Mouse (Mus musculus) cerebellum, postnatal 10 days (tissue): Measurements from ENCODE around the gene Fam120b.
A peak's percentile ranks its signal among the peaks of the same experiment; 100 is the strongest.

ENCODE experiments used
- DNase-seq, 2 experiments: peaks; one replicate each; pipeline ENCODE4 v3.0.0; 2021; ENCODE audit warnings: mixed read lengths in 2 of 2

The Fam120b gene

GRCm38 (mm10) chr17:15380641-15381051 is 15.4 kb upstream of the Fam120b start:
- peak; percentile 49 to 55 for DNase-seq

- DNase-seq, result no peak
These were observed 14.7 kb upstream of the Fam120b start for GRCm38 (mm10) chr17:15381092-15381860.

- no peak for DNase-seq
These were observed 13.9 kb upstream of the Fam120b start for GRCm38 (mm10) chr17:15381869-15382660.

DNA sequence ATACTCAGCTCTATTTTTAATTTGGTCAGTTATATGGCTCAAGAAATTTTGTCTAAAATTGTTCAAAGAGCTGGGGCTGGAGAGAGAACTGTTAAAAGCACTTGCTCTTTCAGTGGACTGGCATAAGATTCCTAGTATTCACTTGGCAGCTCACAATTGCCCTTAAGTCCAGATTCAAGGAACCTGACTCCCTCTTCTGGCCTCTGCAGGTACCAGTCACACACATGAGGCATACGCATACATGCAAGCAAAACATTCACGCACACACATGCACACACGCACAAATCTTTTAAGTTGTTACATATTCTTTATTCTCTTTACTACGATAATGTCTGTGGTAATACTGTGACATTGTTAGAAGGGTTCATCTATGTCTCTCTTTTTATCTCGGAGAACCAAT is 12.6 kb upstream of the Fam120b start:
- DNase-seq, result no peak

- DNase-seq, result no peak
These were observed 7.1 kb upstream of the Fam120b start for GRCm38 (mm10) chr17:15388892-15389291.

- no peak for DNase-seq
These were observed 6.6 kb upstream of the Fam120b start for GRCm38 (mm10) chr17:15389356-15389755.

DNA sequence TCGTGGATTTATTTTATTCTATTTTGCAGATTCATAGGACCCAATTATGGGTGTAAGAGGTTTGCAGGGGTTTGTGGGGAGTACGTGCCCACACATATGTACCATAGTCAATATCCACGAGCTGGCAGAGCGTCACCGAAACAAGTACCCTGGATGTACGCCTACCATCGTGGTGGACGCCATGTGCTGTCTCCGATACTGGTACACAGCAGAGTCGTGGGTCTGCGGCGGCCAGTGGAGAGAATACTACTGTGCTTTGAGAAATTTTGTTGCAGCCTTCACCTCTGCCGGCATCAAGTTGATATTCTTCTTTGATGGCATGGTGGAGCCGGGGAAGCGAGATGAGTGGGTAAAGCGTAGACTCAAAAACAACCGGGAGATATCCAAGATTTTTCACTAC is 5.7 kb downstream of the Fam120b start:
- DNase-seq, result no peak

GRCm38 (mm10) chr17:15406576-15406975 is 10.6 kb downstream of the Fam120b start:
- no peak for DNase-seq

DNA sequence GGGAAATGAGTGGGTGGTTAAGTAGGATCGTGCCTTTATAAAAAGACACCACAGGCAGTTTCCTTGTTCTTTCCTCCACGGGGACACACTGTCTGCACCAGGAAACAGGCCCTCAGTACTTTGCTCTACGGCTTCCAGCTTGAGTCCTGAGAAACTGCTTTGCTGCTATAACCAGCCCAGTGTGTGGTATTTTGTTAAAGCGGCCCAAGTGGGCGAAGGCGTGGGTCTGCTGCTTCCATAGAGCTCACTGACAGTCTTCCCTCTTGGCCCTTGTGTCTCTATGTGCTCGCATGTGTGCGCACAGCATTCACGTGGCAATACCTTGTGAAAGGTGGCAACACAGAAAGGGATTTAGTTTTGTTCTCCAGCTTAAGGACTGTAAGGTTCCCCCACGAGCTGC is 13.3 kb downstream of the Fam120b start:
- DNase-seq, result no peak

GRCm38 (mm10) chr17:15410861-15411260 is 14.9 kb downstream of the Fam120b start:
- no peak for DNase-seq

- DNase-seq, result no peak
These were observed 20.7 kb downstream of the Fam120b start for GRCm38 (mm10) chr17:15416596-15417215.

DNA sequence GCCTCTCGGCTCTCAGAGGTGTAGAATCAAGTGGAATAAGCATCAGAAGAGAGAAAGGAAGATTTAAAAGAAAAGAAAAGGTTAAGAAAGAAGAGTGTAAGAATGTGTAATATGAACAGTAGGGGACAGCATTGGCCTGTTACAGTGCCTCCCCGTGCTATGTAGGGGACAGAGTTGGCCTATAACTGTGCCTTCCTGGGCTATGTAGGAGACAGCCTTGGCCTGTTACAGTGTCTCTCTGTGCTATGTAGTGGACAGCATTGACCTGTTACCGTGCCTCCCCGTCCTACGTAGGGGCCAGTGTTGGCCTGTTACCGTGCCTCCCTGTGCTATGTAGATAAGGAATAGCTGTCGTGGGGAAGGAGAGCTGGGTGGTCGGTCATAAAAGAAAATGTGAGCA is 23.5 kb downstream of the Fam120b start:
- DNase-seq, result no peak

DNA sequence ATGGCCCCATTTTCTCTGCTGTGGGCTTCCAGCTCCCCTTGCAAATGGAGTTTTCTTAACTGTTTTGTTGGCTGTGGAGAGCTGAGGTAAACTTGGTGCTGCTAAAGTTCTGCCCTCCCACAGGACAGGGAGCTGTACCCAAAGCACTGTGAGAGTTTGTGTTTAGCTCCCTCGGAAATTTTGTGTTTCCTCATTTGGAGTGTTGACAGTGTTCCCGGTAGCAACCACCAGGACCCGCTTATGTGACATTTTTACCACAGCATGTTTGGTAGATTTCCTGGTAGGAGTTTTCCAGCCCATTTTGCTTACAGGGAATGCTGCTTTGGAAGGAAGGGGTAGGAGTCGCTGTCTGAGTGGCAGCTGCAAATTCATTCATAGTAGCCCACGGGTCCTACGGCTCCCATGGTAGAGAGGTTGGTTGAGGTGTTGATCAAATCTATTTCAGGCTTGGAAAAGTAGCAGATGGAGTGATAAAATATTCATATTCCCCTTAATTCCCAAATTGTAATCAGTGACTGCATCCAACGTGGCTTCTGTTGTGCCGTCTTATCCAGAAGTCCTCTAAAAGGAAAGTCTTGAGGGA is 24.1 kb downstream of the Fam120b start:
- no peak for DNase-seq

- no peak for DNase-seq
These were observed 25.4 kb downstream of the Fam120b start for GRCm38 (mm10) chr17:15421446-15421845.

DNA sequence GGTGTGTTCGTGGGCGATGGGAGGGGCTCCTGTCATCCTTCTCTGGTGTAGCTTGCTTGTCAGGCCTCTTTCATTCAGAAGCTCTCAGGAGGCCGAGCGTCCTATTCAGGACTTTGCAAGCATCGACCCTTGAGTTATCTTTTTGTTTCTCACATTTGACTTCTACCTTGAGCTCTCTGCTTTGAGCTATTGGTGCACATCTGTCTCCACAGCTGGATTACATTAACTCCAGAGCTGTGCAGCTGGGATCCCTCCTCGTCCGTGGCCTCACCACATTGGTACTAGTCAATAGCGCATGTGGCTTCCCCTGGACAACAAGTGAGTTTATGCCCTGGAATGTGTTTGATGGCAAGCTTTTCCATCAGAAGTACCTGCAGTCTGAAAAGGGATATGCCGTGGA is 26.7 kb downstream of the Fam120b start:
- no peak for DNase-seq

GRCm38 (mm10) chr17:15423080-15423765 is 27.2 kb downstream of the Fam120b start:
- peak in 1 of 2 experiments; percentile 16 for DNase-seq

- DNase-seq, result no peak
These were observed 29.9 kb downstream of the Fam120b start for GRCm38 (mm10) chr17:15425931-15426330.

DNA sequence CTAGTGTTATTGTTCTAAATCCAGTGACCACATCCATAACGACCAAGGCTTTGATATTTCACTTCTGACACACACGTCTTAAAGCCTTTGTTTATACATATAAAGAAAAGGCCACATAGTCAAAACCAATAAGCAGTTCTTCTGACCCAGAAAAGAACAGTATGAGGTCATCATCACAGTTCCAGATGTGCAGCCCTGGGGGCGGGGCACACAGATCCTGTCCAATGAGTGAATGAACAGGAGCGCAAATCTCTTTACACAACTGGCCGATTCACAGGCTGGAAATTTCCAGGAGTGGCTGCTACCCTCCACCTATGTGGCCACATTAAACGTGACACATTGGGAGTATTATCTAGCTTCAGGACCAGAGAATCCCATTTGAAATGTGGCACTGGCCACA is 33.4 kb downstream of the Fam120b start:
- DNase-seq, result no peak

GRCm38 (mm10) chr17:15429937-15430336 is 33.9 kb downstream of the Fam120b start:
- DNase-seq, result peak; percentile 28 to 52

DNA sequence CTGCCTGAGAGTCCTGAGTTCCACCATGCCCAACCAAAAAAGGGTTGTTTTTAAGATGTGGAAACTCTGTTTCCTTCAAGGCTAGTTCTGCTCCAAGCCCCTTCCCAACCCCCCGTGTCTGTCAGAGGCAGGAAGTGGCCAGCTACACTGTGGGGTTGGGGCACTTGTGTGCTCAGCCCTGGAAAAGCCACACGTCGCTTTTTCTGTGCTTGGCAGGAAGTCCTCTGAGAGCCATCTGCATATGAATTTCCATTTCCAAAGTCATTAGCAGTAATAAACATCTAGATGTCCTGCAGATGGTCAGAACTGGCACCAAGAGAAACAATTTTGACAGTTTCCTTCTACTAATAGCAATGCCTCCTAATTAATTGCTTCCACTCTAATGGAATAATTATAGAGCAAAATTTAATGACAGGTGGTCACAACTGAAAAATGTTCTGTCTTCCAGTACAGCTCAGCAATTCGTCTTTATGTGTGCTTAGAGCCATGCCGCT is 35.1 kb downstream of the Fam120b start:
- DNase-seq, result peak; percentile 74 to 79

DNA sequence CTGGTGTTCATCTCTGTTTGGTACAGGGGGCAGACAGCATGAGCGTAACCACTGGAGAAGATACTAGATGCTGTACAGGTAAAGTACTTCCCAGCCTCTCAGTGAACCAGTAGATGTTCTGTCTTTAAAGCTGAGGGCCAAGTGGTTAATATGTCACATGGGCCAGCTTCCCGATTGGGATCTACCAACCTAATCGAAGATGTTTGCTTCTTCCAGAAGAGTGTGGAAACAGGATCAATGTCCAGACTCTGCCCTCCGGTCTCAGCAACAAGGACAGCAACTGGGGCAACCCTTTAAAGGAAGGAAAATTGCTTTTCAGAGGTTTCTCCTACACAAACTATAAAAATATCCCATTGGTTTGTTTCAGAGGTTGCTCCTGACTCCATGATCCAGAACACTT is 35.5 kb downstream of the Fam120b start:
- no peak for DNase-seq

DNA sequence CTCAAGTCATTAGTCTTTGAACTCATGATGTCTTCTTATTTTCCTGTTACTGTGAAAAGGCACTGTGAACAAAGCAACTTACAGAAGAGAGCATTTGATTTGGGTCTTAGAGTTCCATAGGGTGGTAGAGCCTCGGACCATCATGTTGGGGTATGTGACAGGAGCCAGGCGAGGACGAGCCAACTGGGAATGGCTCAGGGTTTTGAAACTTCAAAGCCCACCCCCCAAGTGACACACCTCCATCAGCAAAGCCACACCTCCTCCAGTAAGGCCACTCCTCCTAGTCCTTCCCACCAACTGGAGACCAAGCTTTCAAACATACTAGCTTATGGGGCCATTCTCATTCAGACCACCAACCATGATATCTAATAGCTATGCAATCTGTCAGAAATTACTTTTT is 36.0 kb downstream of the Fam120b start:
- no peak for DNase-seq

DNA sequence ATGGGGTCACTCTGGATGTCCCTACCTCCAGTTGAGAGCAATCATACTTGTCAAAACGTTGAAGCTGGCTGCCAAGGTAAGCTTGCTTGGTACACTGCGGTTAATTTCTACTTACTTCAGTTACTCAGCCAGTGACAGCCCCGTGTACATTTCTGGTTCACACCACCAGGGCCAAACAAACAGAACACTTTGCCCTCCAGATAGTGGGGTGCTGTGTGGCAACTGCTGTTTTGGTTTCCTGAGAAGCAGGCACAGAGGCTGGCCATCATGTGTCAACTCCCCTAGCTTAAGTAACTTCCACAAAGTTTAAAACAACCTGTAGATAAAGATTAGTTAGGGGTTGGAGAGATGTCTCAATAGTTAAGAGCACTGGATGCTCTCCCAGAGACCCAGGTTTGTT is 38.7 kb downstream of the Fam120b start:
- DNase-seq, result no peak
